Mouse (Mus musculus): ENCODE measurements around the gene Edc3.

DNA sequence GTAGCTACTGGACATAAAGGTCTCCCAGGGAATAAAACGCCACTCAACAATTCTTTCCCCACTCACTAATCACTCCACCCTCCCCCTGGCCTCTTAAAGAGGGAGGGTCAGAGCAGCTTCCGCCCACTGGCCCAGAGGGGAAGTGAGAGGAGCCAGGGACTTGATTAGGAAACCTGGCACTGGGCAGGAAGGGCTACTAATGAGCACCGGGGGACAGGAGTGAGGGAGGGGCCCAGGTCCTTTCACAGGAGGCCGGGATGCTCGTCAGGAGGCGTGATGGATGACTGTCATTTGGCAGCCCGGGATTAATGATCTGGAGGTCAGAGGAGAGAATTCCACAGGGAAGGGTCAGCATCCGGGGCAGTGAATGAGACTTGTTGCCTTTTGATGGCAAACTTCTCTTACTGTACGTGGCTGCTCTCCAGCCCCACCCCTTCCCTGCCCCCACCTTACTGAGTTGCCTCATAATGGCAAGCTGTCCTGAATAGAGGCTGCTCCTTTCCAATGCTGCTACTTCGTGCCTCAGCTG, 90.4 kb downstream of the Edc3 start:
- TF ChIP-seq CTCF (IDR thresholded peaks at IDR 0.05; ENCODE audit: extremely low read depth, insufficient read depth, low read length) (no peak), POLR2A (IDR thresholded peaks at IDR 0.05; ENCODE audit: extremely low read depth, insufficient read depth, low read length) (no peak)
